Mouse (Mus musculus): ENCODE results near the gene Grm7.

Grm7 gene

DNA sequence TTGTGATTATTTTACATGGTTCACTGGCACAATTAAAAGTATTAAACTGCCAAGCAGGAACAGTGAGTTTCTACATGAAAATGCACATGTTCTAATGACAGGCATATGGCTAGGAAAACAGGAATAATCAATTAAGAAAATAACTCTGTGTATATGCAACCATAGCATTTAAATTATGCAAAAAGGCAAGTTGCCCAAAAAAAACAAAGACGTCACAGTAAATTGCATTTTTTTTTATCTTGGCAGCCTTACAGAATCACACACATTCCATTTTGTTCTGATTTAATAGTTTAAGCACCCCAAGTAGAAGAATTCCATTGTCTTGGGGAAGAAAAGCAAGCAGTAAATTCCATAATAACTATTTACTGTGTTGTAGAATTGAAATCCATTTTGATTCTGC is 716.3 kb downstream of the Grm7 start:
- DNase-seq (ENCODE audit: extremely low read depth, low read depth): no peak

DNA sequence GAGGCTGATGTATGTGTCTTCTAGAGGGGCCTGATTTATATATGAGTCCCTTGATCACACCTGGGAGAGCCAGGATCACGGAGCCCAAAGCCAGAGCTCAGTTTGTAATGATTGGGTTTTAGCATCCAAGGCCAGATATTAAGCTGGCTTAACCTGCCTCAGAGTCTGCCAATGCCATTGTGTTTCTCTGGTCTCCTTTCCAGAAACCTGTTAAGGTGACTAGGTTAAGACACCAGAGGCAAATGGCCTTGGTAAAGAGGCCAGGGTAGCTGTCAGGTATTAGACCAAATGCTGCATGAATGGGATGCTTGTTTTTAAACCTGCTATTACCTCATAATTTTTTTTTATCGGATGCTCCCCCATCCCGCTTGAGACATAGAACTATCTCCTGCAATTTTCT is 722.7 kb downstream of the Grm7 start:
- DNase-seq (ENCODE audit: extremely low read depth, low read depth): no peak

DNA sequence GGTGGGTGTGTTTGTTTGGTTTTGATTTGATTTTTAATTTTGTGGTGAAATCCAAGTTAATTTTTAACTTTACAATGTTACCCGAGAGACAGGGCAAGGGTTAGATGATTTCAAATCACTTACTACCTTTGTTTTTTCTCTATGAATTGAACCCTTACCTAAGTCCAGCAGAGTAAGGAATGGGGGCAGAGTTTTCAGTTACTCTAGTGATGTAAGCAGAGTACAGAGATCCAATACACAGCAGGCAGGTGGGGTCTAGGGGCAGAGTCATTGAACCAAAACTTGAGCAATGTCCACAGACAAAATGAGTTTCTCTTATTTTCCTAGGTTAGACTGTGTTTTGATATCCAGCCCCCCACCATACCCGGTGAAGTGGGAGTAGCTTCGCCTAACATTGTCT is 723.2 kb downstream of the Grm7 start:
- no peak for DNase-seq (ENCODE audit: extremely low read depth, low read depth)

DNA sequence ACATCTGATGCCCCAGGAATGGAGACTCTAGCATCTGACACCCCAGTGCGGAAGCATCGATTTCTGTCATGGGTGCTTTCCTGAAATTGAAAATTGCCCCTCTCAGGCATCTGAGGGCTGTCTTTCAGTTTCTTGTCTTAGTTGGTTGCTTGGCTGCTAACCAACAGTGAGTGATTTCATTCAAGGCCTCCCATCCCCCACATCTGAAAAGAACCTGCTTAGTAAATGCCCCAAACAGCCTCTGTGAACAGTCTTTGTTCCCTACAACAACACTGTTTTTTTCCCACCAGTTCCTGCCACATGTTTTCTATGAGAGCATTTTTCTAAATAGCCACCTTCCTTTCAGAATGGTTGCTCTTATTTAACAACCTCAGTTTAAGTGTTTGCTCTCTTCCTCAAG is 723.6 kb downstream of the Grm7 start:
- DNase-seq (ENCODE audit: extremely low read depth, low read depth): no peak

DNA sequence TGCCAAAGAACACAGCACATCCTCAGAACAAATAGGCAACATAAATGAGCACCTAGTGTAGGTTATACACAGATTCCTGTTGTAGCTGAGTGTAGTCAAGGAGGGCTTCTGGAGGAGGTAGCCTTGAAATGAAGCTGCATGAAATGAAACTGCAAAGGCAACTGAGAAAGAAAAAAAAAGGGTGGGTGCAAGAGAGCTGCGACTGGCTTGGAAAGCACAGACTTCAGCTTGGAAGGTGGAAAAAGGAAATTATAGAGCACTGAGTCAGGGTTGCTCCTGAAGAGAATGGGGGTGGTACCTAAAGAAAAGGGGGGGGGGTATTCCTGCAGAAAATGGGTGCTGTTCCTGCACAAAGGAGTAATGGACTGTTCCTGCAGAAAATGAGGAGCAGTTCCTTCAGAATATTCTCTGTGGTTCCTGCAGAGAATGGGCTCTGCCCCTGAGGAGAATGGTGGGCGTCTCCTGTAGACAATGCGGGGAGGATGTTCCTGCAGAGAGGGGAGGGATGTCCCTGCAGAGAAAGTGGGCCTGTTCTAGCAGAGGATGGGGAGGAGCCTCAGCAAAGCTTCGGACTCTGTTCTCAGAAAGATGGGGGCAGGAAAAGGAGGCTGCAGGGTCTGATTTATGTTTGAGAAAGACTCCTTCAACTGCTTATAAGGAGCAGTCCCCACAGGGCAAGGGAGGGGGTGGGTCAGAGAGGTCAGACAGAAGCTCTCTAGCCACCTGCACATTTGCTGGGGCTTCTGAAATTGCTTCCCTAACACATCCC is 726.4 kb downstream of the Grm7 start:
- no peak for DNase-seq (ENCODE audit: extremely low read depth, low read depth)

DNA sequence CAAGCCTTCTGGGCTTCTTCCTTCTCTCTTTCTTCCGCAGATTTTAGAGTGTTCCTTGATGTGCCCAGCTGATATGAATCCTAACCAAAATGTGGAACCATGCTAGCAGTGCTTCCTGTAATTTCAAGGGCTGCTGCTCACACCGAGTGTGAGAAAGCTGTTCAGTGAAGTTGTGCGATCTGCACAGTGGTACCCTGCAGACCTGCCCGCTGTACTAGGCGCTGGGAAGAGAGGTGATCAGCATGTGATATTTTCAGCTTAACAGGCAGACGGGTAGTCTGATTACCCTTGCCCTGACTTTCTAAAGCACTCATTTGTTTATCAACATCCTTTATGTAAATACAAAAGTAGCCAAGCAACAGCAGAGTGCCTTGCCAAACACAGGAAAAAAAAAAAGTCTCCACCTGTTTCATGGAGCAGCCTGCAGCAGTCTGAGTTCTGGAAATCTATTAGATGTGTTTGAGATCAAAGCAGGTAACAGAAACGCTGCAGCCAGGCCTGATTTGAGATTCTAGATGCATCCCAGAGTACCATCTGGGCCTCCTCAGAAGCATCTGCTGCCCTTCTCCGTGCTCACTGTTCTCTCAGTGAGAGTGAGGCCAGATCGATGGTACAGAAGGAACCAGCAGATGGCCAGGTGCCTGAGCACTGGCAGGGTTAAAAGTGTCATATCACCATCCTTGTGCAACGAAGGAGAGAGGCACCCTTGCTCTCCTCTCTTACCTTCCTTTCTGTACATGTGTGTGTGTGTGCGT is 727.4 kb downstream of the Grm7 start:
- DNase-seq (ENCODE audit: extremely low read depth, low read depth): no peak

DNA sequence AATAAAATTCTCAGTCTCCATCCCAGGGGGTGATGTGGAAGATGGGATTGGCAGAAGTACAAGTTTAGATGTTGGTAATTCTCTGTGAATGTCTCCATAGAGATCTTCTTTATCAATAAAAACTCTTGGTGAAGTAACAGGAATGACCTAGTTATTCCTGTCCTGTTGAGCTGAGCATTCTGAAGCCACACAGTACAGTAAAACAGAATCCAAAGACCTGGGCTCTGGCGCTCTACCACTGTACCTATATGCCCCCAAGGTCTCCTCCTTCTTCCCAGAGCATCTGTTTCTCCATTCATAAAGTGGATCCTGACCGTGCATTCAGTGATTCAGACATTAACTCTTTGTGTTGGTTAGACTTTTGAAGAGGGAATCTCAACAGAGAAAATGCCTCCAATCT is 735.3 kb downstream of the Grm7 start:
- no peak for DNase-seq (ENCODE audit: extremely low read depth, low read depth)

DNA sequence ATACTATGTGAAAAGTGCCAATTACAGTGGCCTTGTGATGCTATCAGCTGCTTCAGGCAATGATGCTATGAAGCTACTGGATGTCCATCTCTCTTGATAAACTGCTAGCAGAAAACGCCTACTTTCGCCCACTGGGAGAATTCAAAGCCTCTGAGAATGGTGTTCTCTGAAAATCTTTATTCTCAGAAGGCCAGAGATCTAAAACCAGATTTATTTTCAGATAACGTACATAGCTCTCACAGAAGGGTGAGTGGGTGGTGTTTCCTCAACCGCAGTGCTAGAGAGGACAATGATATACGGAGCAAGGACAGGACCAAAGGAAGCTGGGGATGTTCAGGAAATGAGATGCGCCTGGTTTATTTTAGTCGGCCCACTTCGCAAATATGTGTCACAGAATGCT is 763.4 kb downstream of the Grm7 start:
- DNase-seq (ENCODE audit: extremely low read depth, low read depth): no peak

DNA sequence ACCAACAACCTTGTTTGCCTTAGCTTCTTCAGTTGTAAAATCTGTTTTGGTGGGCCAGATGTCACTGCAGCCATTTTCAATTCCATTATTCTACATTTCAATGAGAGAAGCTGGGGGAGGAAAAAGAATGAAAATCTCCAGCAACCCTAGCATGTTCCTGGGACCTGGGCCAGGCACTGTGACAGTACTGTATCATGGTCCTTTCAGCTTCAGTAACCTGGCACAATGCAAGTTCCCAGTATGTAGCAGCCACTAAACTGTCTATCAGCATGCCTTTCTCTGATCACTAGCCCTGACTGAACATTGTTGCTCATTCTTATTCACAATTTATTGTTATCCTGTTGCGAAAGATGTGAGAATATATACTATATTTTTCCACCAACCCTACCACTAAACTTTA is 779.4 kb downstream of the Grm7 start:
- no peak for DNase-seq (ENCODE audit: extremely low read depth, low read depth)

DNA sequence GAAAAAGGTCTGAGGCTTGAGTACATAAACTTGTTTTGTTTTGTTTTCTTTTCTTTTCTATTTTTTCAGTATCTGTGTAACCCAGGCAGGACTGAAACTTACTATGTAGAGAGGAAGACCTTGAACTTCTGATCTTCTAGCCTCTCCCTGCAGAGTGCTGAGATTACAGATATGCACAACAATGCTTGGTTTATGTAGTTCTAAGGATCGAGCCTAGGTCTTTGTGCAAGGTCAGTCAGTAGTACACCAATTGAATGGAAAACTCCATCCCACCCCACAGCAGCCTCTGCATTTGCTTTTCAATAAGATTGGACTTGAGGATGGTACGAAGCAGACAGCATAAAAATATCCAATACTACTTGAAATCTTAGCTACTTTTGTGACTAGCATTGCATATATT is 800.8 kb downstream of the Grm7 start:
- no peak for DNase-seq (ENCODE audit: extremely low read depth, low read depth)

DNA sequence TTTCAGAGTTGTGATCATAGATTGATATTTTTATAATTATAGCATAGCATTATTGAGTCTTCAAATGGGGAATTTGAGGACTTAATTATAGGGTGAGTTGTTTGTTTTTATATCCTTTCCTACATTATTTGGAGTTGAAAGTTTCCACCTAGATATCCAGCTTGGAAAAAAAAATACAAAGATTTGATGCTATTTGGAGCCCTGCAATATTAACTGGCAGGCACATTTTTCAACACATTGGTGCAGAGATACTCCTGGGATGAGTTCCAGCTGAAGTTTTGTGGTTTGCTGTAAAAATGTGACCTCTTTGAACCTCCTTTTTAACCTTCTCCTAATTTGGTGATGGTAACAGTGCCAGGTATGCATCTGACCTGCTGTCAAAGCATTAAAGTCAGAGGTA is 802.5 kb downstream of the Grm7 start:
- no peak for DNase-seq (ENCODE audit: extremely low read depth, low read depth)

DNA sequence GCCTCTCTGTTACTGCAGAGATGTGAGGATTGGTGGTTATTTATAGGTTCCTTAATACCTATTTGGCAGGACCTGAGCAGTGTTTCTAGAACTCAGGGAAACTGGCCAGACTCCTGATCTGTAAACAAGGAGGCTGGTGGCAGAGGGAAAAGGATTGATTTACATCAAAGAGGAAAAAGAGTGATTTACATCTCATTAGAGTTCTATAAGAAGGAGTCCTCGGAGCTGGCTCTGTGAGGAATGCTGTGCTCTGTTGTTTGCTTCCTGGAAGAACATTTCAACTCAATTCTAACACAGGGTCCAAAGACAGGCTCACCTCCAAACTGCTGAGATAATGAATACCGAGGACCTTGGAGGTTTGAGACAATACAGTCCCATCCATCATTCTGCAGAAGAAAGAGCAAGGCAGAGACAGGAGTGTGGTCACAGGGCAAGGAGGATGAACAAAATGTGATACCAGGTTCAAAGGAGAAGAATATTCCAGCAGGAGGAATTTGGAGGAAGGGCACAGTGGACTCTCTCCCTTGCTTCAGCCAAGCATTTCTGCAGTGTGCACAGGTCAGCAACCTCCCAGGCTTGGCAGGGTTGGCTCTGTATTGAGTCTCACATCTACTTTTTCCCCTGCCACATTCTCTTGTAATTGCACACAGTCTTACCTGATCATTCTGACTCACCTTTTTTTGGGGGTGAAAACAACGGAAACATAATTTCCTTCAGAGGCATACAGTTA is 803.8 kb downstream of the Grm7 start:
- no peak for DNase-seq (ENCODE audit: extremely low read depth, low read depth)

DNA sequence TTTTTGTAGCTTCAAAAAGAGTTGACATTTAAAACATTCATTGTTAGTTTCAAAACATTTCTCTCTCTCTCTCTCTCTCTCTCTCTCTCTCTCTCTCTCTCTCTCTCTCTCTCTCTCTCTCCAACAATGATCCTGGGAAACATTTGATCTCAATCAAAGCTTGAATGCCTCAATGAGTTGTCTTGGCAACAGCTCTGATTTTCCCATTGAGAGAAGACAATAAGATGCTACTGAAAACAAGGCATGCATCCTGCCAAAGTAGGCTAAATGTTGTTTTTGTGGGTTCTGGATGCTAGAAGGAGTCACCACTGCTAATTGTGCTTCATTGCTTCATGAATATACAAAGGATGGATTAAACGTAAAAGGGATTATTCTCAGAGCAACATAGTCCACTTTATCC is 836.5 kb downstream of the Grm7 start:
- DNase-seq (ENCODE audit: extremely low read depth, low read depth): no peak

DNA sequence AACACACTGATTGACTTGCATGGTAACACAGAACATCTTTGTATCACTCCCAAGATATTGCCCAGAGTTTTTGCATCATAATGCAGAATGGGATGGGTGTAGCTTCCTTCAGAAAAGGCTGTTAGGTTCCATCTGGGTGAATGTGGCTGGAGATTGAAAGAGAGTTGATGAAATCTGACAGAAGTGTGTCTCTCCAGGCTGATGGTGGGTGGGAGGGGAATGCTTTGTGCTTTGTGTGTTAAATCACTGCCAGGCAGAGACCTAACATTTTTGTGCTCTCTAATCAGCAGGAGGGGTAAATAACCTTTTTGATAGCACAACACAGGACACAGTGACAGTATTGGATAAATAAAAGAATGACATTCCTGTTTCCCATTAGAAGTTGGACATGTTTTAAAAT is 840.7 kb downstream of the Grm7 start:
- no peak for DNase-seq (ENCODE audit: extremely low read depth, low read depth)

DNA sequence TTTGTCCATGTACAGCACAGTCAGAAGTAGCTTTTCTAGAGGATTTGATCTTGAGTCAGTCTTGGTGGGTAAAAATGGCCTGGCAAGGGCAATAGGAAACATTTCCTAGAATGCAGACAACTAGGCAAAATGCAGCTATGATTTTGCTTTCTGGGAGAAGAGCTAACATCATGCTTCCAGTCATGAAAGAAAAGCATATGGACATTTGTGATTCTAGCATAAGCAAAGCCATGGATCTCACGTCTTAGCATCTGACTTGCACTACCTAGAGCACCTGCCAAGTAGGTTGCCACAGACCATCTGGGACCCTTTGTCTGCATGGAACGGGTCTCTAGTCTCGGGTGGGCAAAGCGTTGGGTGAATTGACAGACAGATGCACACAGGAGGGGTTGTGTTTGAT is 842.2 kb downstream of the Grm7 start:
- DNase-seq (ENCODE audit: extremely low read depth, low read depth): no peak

DNA sequence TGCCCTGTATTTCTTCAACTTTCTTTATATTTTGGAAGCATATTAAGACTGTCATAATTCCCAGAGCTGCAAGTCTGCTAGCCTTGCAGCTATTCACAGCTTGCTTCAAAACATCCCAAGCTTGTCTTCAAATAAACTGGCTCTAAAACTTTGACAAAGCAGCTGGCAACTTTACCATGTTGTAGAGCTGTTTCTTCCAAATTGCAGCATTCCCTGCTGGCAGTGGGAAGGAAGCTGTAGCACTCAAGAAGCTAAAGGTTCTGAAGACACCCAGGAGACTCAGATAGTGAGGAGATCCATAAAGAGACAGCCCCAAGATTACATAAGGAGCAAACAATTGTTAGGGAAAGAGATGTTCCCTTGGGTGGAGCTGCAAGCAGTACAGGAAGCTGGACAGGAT is 846.8 kb downstream of the Grm7 start:
- DNase-seq (ENCODE audit: extremely low read depth, low read depth): no peak

DNA sequence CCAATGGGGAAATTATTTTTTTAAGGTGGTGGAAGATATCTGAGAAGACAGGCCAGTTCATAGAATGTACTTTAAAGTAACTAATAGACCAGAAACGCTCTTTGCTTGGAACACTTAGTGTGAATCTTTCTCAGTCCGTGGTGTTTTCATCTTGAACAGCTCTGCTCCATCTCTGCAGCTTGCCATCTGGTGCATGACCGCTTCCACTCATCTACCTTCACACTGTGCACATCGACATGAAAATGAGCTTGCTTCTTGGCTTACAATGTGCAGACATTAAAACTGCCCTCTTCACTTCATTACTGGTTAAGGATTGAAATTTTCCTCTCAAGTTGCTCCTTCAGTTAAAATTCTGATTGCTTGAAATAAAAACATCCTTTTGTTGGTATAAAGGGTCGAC is 854.2 kb downstream of the Grm7 start:
- DNase-seq (ENCODE audit: extremely low read depth, low read depth): no peak

DNA sequence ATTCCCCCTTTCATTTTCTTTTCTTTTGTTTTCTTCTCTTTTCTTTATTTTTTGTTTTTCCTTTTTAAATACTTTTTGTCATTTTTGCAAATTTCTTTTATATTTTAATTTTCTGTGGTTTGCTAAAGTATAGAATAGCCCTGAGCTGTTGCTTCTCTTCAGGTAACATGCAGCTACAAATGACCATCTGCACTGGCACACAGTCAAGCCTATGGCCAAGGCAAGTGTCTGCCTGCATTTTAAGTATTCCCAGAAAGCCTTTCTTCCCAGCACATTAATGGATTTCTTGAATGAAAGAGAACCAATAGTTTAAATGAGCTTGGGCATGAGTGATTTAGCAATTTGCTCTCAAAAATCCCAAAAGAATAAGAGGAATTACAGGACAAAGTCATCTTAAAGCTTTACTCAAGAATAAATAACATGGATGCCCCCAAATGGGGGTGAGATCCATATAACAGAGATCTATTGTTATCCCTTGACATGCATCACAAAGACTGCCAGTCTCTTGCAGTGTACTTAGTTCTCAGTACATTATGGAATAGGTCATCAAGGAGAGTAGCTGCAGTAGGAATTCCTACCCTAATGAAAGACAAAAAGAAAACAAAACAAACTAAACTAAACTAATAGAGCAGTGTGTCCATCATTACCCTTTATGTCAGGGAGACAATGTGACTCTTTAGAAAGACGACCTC is 865.5 kb downstream of the Grm7 start:
- DNase-seq (ENCODE audit: extremely low read depth, low read depth): no peak

DNA sequence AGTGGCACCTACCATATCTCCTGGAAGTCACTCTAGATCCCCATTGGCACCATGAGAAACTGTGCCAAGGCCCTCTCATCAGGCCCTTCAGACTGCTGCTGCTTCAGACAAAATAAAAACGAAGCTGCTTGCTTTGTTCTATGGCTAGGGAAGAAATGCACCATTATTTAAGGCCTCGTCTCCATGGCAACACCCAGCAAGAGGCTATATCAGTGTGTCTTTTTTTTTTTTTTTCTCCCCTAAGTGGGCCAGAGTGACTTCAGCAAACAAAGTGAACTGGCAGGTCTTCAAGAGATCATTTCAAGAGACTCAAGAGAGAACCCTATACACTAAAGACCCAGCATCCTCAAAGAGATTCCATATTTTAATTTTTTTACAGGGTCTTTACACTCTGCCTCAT is 867.0 kb downstream of the Grm7 start:
- DNase-seq (ENCODE audit: extremely low read depth, low read depth): no peak

DNA sequence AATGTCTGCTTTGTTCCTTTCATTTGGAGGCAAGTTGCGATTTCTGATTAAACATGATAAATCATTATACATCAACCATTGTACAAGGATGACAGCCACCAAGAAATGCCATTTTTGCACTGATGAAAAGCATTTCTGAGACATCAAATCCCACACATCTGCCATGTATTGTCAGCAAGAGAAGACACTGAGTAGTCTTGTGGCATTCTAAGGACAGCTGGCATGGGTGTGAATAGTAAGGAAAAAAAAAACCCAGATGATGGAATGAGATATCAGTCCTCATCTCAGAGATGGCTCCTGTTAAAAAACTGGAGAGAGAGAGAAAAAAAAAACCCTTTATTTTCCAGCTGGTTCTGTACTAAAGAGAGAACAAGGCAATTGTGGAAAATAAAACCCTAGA is 875.8 kb downstream of the Grm7 start:
- DNase-seq (ENCODE audit: extremely low read depth, low read depth): no peak

DNA sequence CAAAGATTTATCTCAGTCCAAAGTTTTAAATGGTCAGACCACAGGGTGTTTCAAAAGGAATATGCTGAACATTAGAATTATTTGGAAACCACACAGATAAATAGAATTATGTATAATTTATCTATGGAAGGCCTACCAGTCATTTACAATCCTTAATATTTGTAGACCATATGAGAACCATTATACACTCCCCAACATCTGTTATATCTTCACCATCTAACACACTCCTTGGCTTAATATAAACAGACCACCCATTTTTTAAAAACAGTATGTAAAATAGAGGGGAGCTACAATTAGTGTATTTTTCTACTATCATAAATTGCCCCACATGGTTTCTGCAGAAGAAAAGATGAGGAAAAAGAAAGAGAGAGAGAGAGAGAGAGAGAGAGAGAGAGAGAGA is 876.7 kb downstream of the Grm7 start:
- DNase-seq (ENCODE audit: extremely low read depth, low read depth): no peak

DNA sequence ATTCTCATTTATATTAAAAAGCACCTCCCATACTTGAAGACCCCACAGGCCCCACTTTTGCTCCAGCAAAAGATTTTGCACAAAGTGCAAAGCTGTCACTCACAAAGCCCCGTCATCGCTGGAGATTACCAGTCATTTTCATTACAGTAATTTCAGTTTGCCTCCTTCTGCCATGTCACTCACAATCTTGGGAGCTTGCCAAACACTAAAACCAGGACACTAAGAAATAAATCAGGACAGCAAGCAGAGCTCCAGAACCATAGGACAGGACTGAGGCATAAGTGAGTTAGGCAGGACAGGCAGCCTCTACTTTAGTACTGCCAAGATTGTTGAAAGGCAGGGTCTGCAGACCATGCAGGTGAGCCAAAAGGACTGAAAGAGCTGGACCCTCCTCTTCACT is 884.6 kb downstream of the Grm7 start:
- DNase-seq (ENCODE audit: extremely low read depth, low read depth): no peak

Data from MEL-GATA-1-ER (cell line).